Mouse (Mus musculus) embryonic facial prominence, embryonic 14.5 days (tissue): Measurements from ENCODE around the gene Gldc. TPM values are rescaled to one million over a fixed set of nuclear protein-coding genes. Genes with fewer than 3 reads are reported as not detected.

ENCODE experiments used
- ATAC-seq: fragments of 200-750 bp; cut with Nextera tagmentation; 2 replicates; pipeline ENCODE4 v1.8.0; 2017; ENCODE audit warnings: low read depth, moderate number of reproducible peaks, moderate TSS enrichment
- DNase-seq: peaks from one replicate; pipeline ENCODE4 v3.0.0-alpha.2; 2015; ENCODE audit warnings: low spot score
- H3K27ac ChIP-seq: fragments of 300-500 bp; sonication (generic); replicated peaks from 2 replicates; pipeline ENCODE4 v1.5.1; 2014; ENCODE audit warnings: low read depth, mild to moderate bottlenecking, low read length, moderate library complexity
- H3K27me3 ChIP-seq: fragments of 300-500 bp; sonication (generic); replicated peaks from 2 replicates; pipeline ENCODE4 v1.6.1; 2014; ENCODE audit warnings: low read length; ENCODE audit not compliant: control insufficient read depth, insufficient read depth
- H3K36me3 ChIP-seq: fragments of 300-500 bp; sonication (generic); 2 replicates; pipeline ENCODE4 v1.6.1; 2014; ENCODE audit warnings: low read length, mixed read lengths; ENCODE audit not compliant: control insufficient read depth, insufficient read depth
- H3K4me1 ChIP-seq: fragments of 300-500 bp; sonication (generic); 2 replicates; pipeline ENCODE4 v1.6.1; 2014; ENCODE audit warnings: antibody characterized with exemption, low read length; ENCODE audit not compliant: control insufficient read depth, insufficient read depth
- H3K4me2 ChIP-seq: fragments of 300-500 bp; sonication (generic); 2 replicates; pipeline ENCODE4 v1.6.1; 2014; ENCODE audit warnings: low read depth, mild to moderate bottlenecking, low read length, moderate library complexity, mixed read lengths
- H3K4me3 ChIP-seq: fragments of 300-500 bp; sonication (generic); 2 replicates; pipeline ENCODE4 v1.5.1; 2014; ENCODE audit warnings: low read depth, mild to moderate bottlenecking, low read length
- H3K9ac ChIP-seq: fragments of 300-500 bp; sonication (generic); 2 replicates; pipeline ENCODE4 v1.6.1; 2014; ENCODE audit warnings: low read depth, mild to moderate bottlenecking, low read length, moderate library complexity, mixed read lengths
- H3K9me3 ChIP-seq: fragments of 300-500 bp; sonication (generic); 2 replicates; pipeline ENCODE4 v1.6.1; 2016; ENCODE audit warnings: low read length; ENCODE audit not compliant: control insufficient read depth
- WGBS: fragments of 180-500 bp; shearing (Covaris S2); extraction: QIAGEN DNeasy Blood & Tissue Kit; methylation state at CpG from one replicate; pipeline ENCODE4 v1.1.7; 2014; 5-methylcytosine and 5-hydroxymethylcytosine counted together
- polyA plus RNA-seq: library from polyadenylated mRNA; unstranded; fragments of >200 nt; fragmentation: Nextera tagmentation; extraction: Ambion mirVana; gene quantifications from 2 replicates; pipeline ENCODE4 v1.2.1, GENCODE M21; 2014

Gldc gene
- polyA plus RNA-seq, 1 experiment from 2014 or later: 2.5 TPM

- no peaks in the 10 kb centered on the region for H3K27me3 ChIP-seq
- no peak overlapping the region; the same call in 1 of the 2 replicates for H3K27ac ChIP-seq
- no peaks in the 10 kb centered on the region for H3K36me3 ChIP-seq
- no peak overlapping the region for H3K9ac ChIP-seq
- DNase-seq (no peak), ATAC-seq (no peak)
- no peak overlapping the region for H3K4me2 ChIP-seq
- WGBS: 69% methylated on average over 17 of the region's 17 CpGs
- H3K4me1 ChIP-seq: peaks cover 12% of the 10 kb centered on the region
- H3K9me3 ChIP-seq: no peaks in the 10 kb centered on the region
- no peak overlapping the region for H3K4me3 ChIP-seq
These were observed 56.6 kb downstream of the Gldc start for GRCm38 (mm10) chr19:30118344-30119312.

- peak; percentile 37; the same call in 1 of the 2 replicates for ATAC-seq
- H3K27me3 ChIP-seq: no peaks in the 10 kb centered on the region
- no peaks in the 10 kb centered on the region for H3K9me3 ChIP-seq
- 58% methylated on average over 9 of the region's 9 CpGs for WGBS
- H3K9ac ChIP-seq: no peak overlapping the region
- H3K4me1 ChIP-seq: peaks cover 12% of the 10 kb centered on the region
- H3K4me2 ChIP-seq: no peak overlapping the region
- no peak overlapping the region; the same call in 1 of the 2 replicates for H3K27ac ChIP-seq
- peak; percentile 48 for DNase-seq
- no peaks in the 10 kb centered on the region for H3K36me3 ChIP-seq
- no peak overlapping the region for H3K4me3 ChIP-seq
These were observed 57.5 kb downstream of the Gldc start for GRCm38 (mm10) chr19:30117775-30118174.

GRCm38 (mm10) chr19:30117241-30117640 lies 58.0 kb downstream of the Gldc start:
- peaks cover 12% of the 10 kb centered on the region for H3K4me1 ChIP-seq
- H3K9ac ChIP-seq: no peak overlapping the region
- no peaks in the 10 kb centered on the region for H3K9me3 ChIP-seq
- no peak overlapping the region for H3K4me2 ChIP-seq
- no peaks in the 10 kb centered on the region for H3K27me3 ChIP-seq
- H3K36me3 ChIP-seq: no peaks in the 10 kb centered on the region
- ATAC-seq: no peak
- no peak for DNase-seq
- H3K27ac ChIP-seq: no peak overlapping the region; the same call in 1 of the 2 replicates
- 56% methylated on average over 4 of the region's 4 CpGs for WGBS
- no peak overlapping the region for H3K4me3 ChIP-seq

- H3K4me3 ChIP-seq: no peak overlapping the region
- WGBS: 75% methylated on average over 5 of the region's 5 CpGs
- no peak overlapping the region for H3K4me2 ChIP-seq
- peaks cover 12% of the 10 kb centered on the region for H3K4me1 ChIP-seq
- ATAC-seq (no peak), DNase-seq (no peak)
- no peaks in the 10 kb centered on the region for H3K27me3 ChIP-seq
- H3K27ac ChIP-seq: no peak overlapping the region
- H3K9me3 ChIP-seq: no peaks in the 10 kb centered on the region
- no peaks in the 10 kb centered on the region for H3K36me3 ChIP-seq
- H3K9ac ChIP-seq: no peak overlapping the region
These were observed 59.6 kb downstream of the Gldc start for GRCm38 (mm10) chr19:30115606-30116005.

- 45% methylated on average over 14 of the region's 14 CpGs for WGBS
- H3K9ac ChIP-seq: no peak overlapping the region
- peak; percentile 60; the same call in 1 of the 2 replicates for ATAC-seq
These were observed 60.2 kb downstream of the Gldc start for GRCm38 (mm10) chr19:30114919-30115441.

GRCm38 (mm10) chr19:30112961-30113688 lies 62.1 kb downstream of the Gldc start:
- ATAC-seq: no peak
- 86% methylated on average over 16 of the region's 16 CpGs for WGBS

More at GRCm38 (mm10) chr19:30114919-30115441, 60.2 kb downstream of the Gldc start:
- peak; percentile 79 for DNase-seq
- Histone ChIP-seq H3K27ac (no peak overlapping the region), H3K9me3 (no peaks in the 10 kb centered on the region), H3K4me1 (peaks cover 12% of the 10 kb centered on the region), H3K4me2 (peak overlapping the region; percentile 19; the same call in 1 of the 2 replicates), H3K36me3 (no peaks in the 10 kb centered on the region), H3K27me3 (no peaks in the 10 kb centered on the region), H3K4me3 (no peak overlapping the region)

GRCm38 (mm10) chr19:30111421-30111820 lies 63.8 kb downstream of the Gldc start:
- no peak overlapping the region for H3K9ac ChIP-seq
- H3K4me3 ChIP-seq: no peak overlapping the region
- H3K27me3 ChIP-seq: no peaks in the 10 kb centered on the region
- ATAC-seq: no peak
- no peaks in the 10 kb centered on the region for H3K9me3 ChIP-seq
- WGBS: 93% methylated on average over 3 of the region's 3 CpGs
- H3K4me1 ChIP-seq: peaks cover 7% of the 10 kb centered on the region; the same call in 1 of the 2 replicates
- DNase-seq: no peak
- H3K27ac ChIP-seq: no peak overlapping the region
- H3K4me2 ChIP-seq: no peak overlapping the region
- no peaks in the 10 kb centered on the region for H3K36me3 ChIP-seq

More at GRCm38 (mm10) chr19:30112961-30113688, 62.1 kb downstream of the Gldc start:
- Histone ChIP-seq H3K9me3 (no peaks in the 10 kb centered on the region), H3K4me2 (no peak overlapping the region), H3K27ac (no peak overlapping the region), H3K4me1 (peaks cover 10% of the 10 kb centered on the region; the same call in 1 of the 2 replicates), H3K36me3 (no peaks in the 10 kb centered on the region), H3K27me3 (no peaks in the 10 kb centered on the region), H3K4me3 (no peak overlapping the region), H3K9ac (no peak overlapping the region)
- no peak for DNase-seq

- H3K4me2 ChIP-seq: no peak overlapping the region
- ATAC-seq (no peak), DNase-seq (peak; percentile 54)
- peaks cover 7% of the 10 kb centered on the region; the same call in 1 of the 2 replicates for H3K4me1 ChIP-seq
- WGBS: 47% methylated on average over 6 of the region's 6 CpGs
- H3K36me3 ChIP-seq: no peaks in the 10 kb centered on the region
- no peak overlapping the region for H3K4me3 ChIP-seq
- H3K9me3 ChIP-seq: no peaks in the 10 kb centered on the region
- no peaks in the 10 kb centered on the region for H3K27me3 ChIP-seq
- no peak overlapping the region for H3K27ac ChIP-seq
- H3K9ac ChIP-seq: no peak overlapping the region
These were observed 66.1 kb downstream of the Gldc start for GRCm38 (mm10) chr19:30109122-30109521.
